Mouse (Mus musculus) heart, postnatal 0 days (tissue): Measurements from ENCODE around the gene Erbb2. TPM values are rescaled to one million over a fixed set of nuclear protein-coding genes. Genes with fewer than 3 reads are reported as not detected.
"Not testable (repeated sequence)": the region's sequence is repeated elsewhere in the genome, so short reads cannot be mapped to it uniquely, and the experiment has no call there.

Experiments used
- ATAC-seq: fragments of 200-750 bp; cut with Nextera tagmentation; 2 replicates; pipeline ENCODE4 v1.8.0; 2017; ENCODE audit warnings: low read depth, moderate number of reproducible peaks, moderate library complexity; ENCODE audit not compliant: insufficient read depth
- DNase-seq: peaks from one replicate; pipeline ENCODE4 v3.0.0-alpha.2; 2016; ENCODE audit warnings: low spot score
- H3K27ac ChIP-seq: fragments of 300-500 bp; sonication (generic); 2 replicates; pipeline ENCODE4 v1.5.1; 2014; ENCODE audit warnings: low read depth, mild to moderate bottlenecking
- H3K27me3 ChIP-seq: fragments of 300-500 bp; sonication (generic); 2 replicates; pipeline ENCODE4 v1.6.1; 2014; ENCODE audit warnings: low read length, mixed read lengths; ENCODE audit not compliant: control insufficient read depth, insufficient read depth
- H3K36me3 ChIP-seq: fragments of 300-500 bp; sonication (generic); replicated peaks from 2 replicates; pipeline ENCODE4 v1.6.1; 2014; ENCODE audit warnings: low read length, mixed read lengths; ENCODE audit not compliant: control insufficient read depth, insufficient read depth
- H3K4me1 ChIP-seq: fragments of 300-500 bp; sonication (generic); 2 replicates; pipeline ENCODE4 v1.6.1; 2014; ENCODE audit warnings: antibody characterized with exemption; ENCODE audit not compliant: control insufficient read depth, insufficient read depth
- H3K4me2 ChIP-seq: fragments of 300-500 bp; sonication (generic); 2 replicates; pipeline ENCODE4 v1.6.1; 2014; ENCODE audit warnings: low read depth, mild to moderate bottlenecking, low read length, moderate library complexity
- H3K4me3 ChIP-seq: fragments of 300-500 bp; sonication (generic); 2 replicates; pipeline ENCODE4 v1.5.1; 2014; ENCODE audit warnings: low read depth, low read length
- H3K9ac ChIP-seq: fragments of 300-500 bp; sonication (generic); replicated peaks from 2 replicates; pipeline ENCODE4 v1.6.1; 2014; ENCODE audit warnings: low read depth, low read length, mixed read lengths
- H3K9me3 ChIP-seq: fragments of 300-500 bp; sonication (generic); replicated peaks from 2 replicates; pipeline ENCODE4 v1.6.1; 2016; ENCODE audit warnings: low read length; ENCODE audit not compliant: control insufficient read depth
- CTCF ChIP-seq: IDR thresholded peaks from 2 replicates; pipeline ENCODE4 v1.5.1; 2016; ENCODE audit warnings: antibody characterized with exemption, control low read depth, low read depth
- EP300 ChIP-seq: IDR thresholded peaks from 2 replicates; pipeline ENCODE4 v1.6.1; 2016; ENCODE audit warnings: antibody characterized with exemption, low read depth
- WGBS: fragments of 180-500 bp; shearing (Covaris S2); extraction: QIAGEN DNeasy Blood & Tissue Kit; methylation state at CpG from one replicate; pipeline ENCODE4 v1.1.7; 2014; 5-methylcytosine and 5-hydroxymethylcytosine counted together
- polyA plus RNA-seq: library from polyadenylated mRNA; unstranded; fragments of >200 nt; fragmentation: Nextera tagmentation; extraction: Ambion mirVana; gene quantifications from 2 replicates; pipeline ENCODE4 v1.2.1, GENCODE M21; 2015
- total RNA-seq: library from RNA; depleted of rRNA; stranded (reverse); fragments of >200 nt; gene quantifications from 2 replicates; pipeline ENCODE4 v1.2.3, GENCODE M21; 2014; ENCODE audit warnings: low replicate concordance

Erbb2 gene
- total and polyA plus RNA-seq, 2 experiments from 2014 or later, result 15.5 to 23.2 TPM

DNA sequence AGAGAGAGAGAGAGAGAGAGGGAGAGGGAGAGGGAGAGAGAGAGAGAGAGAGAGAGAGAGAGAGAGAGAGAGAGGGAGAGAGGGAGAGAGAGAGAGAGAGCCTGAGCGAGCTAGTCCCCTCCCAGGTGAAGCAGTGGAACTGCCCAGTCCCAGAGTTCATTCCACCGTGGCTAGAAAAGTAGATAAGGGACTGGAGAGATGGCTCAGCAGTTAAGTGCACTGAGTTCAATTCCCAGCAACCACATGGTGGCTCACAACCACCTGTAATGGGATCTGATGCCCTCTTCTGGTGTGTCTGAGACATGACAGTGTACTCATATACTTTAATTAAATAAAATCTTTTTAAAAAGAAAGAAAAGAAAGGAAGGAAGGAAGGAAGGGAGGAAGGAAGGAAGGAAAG is 29.9 kb upstream of the Erbb2 start:
- DNase-seq, ATAC-seq, H3K4me2 ChIP-seq, H3K9ac ChIP-seq, H3K4me3 ChIP-seq, H3K9me3 ChIP-seq, H3K27me3 ChIP-seq: not testable (repeated sequence)
- peak overlapping the region; percentile 25; the same call in 1 of the 2 replicates for H3K27ac ChIP-seq
- 0 out of 2 replicates have a peak, but pooled peaks have one; percentile 2 for TF ChIP-seq CTCF
- H3K36me3 ChIP-seq, result peaks cover 26% of the 10 kb centered on the region
- H3K4me1 ChIP-seq, result peaks cover 46% of the 10 kb centered on the region
- 27% methylated on average over 2 of the region's 2 CpGs for WGBS

GRCm38 (mm10) chr11:98383261-98384030 is 28.8 kb upstream of the Erbb2 start, which contains the start of gene Tcap:
Gene Tcap, plus strand, starts transcription at chr11:98383811.
- H3K4me1 ChIP-seq, result peaks cover 36% of the 10 kb centered on the region
- H3K27me3 ChIP-seq, result 0 out of 2 replicates have a peak, but pooled peaks cover 6% of the 10 kb centered on the region
- TF ChIP-seq EP300, result peak; percentile 9; the same call in 1 of the 2 replicates
- no peak for TF ChIP-seq CTCF
- no peaks in the 10 kb centered on the region for H3K9me3 ChIP-seq
- peak within 1 kb of the TSS; percentile 80 for H3K4me2 ChIP-seq
- peak within 1 kb of the TSS; percentile 92 for H3K27ac ChIP-seq
- peaks cover 17% of the 10 kb centered on the region; the same call in 1 of the 2 replicates for H3K36me3 ChIP-seq
- ATAC-seq (peak; percentile 85), DNase-seq (peak; percentile 87)
- WGBS, result 27% methylated on average over 14 of the region's 14 CpGs
- peak within 1 kb of the TSS; percentile 67 for H3K9ac ChIP-seq
- H3K4me3 ChIP-seq, result peak within 1 kb of the TSS; percentile 50

DNA sequence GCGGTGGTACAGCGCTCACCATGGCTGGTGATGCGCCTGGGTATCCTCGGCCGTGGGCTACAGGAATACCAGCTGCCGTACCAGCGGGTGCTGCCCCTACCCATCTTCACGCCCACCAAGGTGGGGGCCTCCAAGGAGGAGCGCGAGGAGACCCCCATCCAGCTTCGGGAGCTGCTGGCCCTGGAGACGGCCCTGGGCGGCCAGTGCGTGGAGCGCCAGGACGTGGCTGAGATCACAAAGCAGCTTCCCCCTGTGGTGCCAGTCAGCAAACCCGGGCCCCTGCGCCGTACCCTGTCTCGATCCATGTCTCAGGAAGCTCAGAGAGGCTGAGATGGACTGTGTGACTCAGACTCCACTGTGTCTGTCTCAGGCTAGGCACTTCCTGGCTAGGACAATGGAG is 28.1 kb upstream of the Erbb2 start:
- Histone ChIP-seq H3K27me3 (0 out of 2 replicates have a peak, but pooled peaks cover 6% of the 10 kb centered on the region), H3K4me1 (peaks cover 28% of the 10 kb centered on the region), H3K36me3 (0 out of 2 replicates have a peak, but pooled peaks cover 13% of the 10 kb centered on the region), H3K4me2 (peak overlapping the region; percentile 80), H3K9me3 (no peaks in the 10 kb centered on the region), H3K9ac (peak overlapping the region; percentile 67), H3K4me3 (peak overlapping the region; percentile 50), H3K27ac (peak overlapping the region; percentile 92)
- WGBS, result 41% methylated on average over 20 of the region's 20 CpGs
- TF ChIP-seq EP300, result no peak
- no peak for TF ChIP-seq CTCF
- DNase-seq (no peak), ATAC-seq (no peak)

DNA sequence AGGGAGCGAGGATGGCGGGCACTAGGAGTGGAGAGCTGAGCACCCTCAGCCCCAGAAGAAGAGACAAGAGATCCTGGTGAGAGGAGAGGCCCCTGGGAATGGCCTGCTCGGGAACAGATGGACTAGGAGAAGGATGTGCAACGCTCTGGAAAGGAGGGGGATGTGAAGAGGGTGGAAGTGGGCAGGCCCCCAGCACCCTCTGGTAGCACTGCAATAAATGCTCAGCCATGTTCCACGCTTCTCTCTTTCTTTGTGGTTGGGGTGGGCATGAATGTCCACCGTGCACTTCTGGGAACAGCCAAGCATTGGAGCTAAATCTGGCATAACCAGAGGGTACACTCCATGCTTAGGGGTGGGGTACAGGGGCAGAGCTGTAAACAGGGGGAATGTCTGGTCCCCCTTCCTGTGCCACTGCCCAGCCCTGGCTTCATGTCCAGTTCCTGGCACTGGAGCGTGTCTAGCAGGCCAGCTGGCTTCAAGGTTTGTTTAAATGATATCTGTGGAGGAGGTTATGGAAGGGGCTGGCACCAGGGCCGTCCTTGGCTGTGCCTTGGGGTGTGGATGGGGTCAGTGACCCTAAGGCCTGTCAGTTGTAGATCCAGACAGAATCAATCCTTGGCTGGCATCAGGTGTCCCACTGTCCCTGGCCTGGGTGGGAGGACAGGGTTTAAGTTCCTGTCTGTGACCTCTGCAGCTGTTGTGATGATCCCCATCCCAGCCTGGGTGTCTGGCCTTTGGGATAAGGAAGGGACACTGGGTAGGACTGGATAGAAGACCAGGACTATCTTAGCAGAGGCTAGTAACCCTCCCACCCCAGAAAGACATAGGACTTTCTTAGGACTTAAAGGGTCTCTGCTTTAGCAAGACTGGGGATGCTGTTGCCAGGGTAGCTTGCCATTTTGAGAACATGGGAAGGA is 27.3 kb upstream of the Erbb2 start:
- no peak for TF ChIP-seq CTCF
- TF ChIP-seq EP300, result no peak
- Histone ChIP-seq H3K36me3 (0 out of 2 replicates have a peak, but pooled peaks cover 6% of the 10 kb centered on the region), H3K4me2 (peak overlapping the region; percentile 80), H3K4me3 (peak overlapping the region; percentile 50), H3K27me3 (0 out of 2 replicates have a peak, but pooled peaks cover 6% of the 10 kb centered on the region), H3K9ac (peak overlapping the region; percentile 67), H3K27ac (peak overlapping the region; percentile 92), H3K4me1 (peaks cover 20% of the 10 kb centered on the region), H3K9me3 (no peaks in the 10 kb centered on the region)
- DNase-seq (no peak), ATAC-seq (no peak)
- WGBS, result 30% methylated on average over 7 of the region's 8 CpGs
